Mouse (Mus musculus) embryonic facial prominence, embryonic 15.5 days (tissue): ENCODE data around the gene Ambra1. TPM values are rescaled to one million over a fixed set of nuclear protein-coding genes. Genes with fewer than 3 reads are reported as not detected.

ENCODE experiments used
- ATAC-seq: fragments of 200-750 bp; cut with Nextera tagmentation; 2 replicates; pipeline ENCODE4 v1.8.0; 2017; ENCODE audit warnings: low read depth, moderate TSS enrichment; ENCODE audit not compliant: insufficient number of reproducible peaks, low FRiP score, low TSS enrichment
- H3K27ac ChIP-seq: fragments of 300-500 bp; sonication (generic); replicated peaks from 2 replicates; pipeline ENCODE4 v1.5.1; 2015; ENCODE audit warnings: mild to moderate bottlenecking, inconsistent platforms
- H3K27me3 ChIP-seq: fragments of 300-500 bp; sonication (generic); 2 replicates; pipeline ENCODE4 v1.6.1; 2015; ENCODE audit warnings: inconsistent platforms
- H3K36me3 ChIP-seq: fragments of 300-500 bp; sonication (generic); 2 replicates; pipeline ENCODE4 v1.6.1; 2015; ENCODE audit warnings: mild to moderate bottlenecking, inconsistent platforms
- H3K4me1 ChIP-seq: fragments of 300-500 bp; sonication (generic); 2 replicates; pipeline ENCODE4 v1.6.1; 2015; ENCODE audit warnings: inconsistent platforms
- H3K4me2 ChIP-seq: fragments of 300-500 bp; sonication (generic); replicated peaks from 2 replicates; pipeline ENCODE4 v1.6.1; 2015; ENCODE audit warnings: mild to moderate bottlenecking, inconsistent platforms
- H3K4me3 ChIP-seq: fragments of 300-500 bp; sonication (generic); replicated peaks from 2 replicates; pipeline ENCODE4 v1.5.1; 2015; ENCODE audit warnings: mild to moderate bottlenecking, inconsistent platforms
- H3K9ac ChIP-seq: fragments of 300-500 bp; sonication (generic); 2 replicates; pipeline ENCODE4 v1.6.1; 2015; ENCODE audit warnings: inconsistent platforms
- H3K9me3 ChIP-seq: fragments of 300-500 bp; sonication (generic); replicated peaks from 2 replicates; pipeline ENCODE4 v1.6.1; 2016; ENCODE audit warnings: inconsistent platforms
- WGBS: fragments of 180-500 bp; shearing (Covaris S2); methylation state at CpG from one replicate; pipeline ENCODE4 v1.1.7; 2015; 5-methylcytosine and 5-hydroxymethylcytosine counted together
- polyA plus RNA-seq: library from polyadenylated mRNA; unstranded; fragments of >200 nt; fragmentation: Nextera tagmentation; extraction: Ambion mirVana; gene quantifications from 2 replicates; pipeline ENCODE4 v1.2.1, GENCODE M21; 2015

Ambra1 gene
- polyA plus RNA-seq, 1 experiment from 2014 or later = 18.1 TPM

- Histone ChIP-seq H3K4me1 (peaks cover 62% of the 10 kb centered on the region), H3K36me3 (peaks cover 5% of the 10 kb centered on the region), H3K27ac (no peak within 1 kb of the TSS), H3K9ac (no peak within 1 kb of the TSS), H3K9me3 (no peaks in the 10 kb centered on the region), H3K27me3 (no peaks in the 10 kb centered on the region), H3K4me3 (no peak within 1 kb of the TSS), H3K4me2 (no peak within 1 kb of the TSS)
- ATAC-seq = no peak
- 85% methylated on average over 18 of the region's 18 CpGs for WGBS
Observed at GRCm38 (mm10) chr2:91945483-91945882, 215.5 kb downstream of the Ambra1 start, which contains the start of gene Gm9821. TSS of gene Gm9821 (plus strand) at chr2:91945703.

GRCm38 (mm10) chr2:91946836-91947235 lies 216.9 kb downstream of the Ambra1 start:
- ATAC-seq = no peak
- Histone ChIP-seq H3K4me2 (no peak overlapping the region), H3K4me1 (peaks cover 67% of the 10 kb centered on the region), H3K36me3 (no peaks in the 10 kb centered on the region; the same call in 1 of the 2 replicates), H3K27ac (no peak overlapping the region), H3K9me3 (no peaks in the 10 kb centered on the region), H3K9ac (no peak overlapping the region), H3K4me3 (no peak overlapping the region), H3K27me3 (no peaks in the 10 kb centered on the region)
- 42% methylated on average over 6 of the region's 6 CpGs for WGBS

DNA sequence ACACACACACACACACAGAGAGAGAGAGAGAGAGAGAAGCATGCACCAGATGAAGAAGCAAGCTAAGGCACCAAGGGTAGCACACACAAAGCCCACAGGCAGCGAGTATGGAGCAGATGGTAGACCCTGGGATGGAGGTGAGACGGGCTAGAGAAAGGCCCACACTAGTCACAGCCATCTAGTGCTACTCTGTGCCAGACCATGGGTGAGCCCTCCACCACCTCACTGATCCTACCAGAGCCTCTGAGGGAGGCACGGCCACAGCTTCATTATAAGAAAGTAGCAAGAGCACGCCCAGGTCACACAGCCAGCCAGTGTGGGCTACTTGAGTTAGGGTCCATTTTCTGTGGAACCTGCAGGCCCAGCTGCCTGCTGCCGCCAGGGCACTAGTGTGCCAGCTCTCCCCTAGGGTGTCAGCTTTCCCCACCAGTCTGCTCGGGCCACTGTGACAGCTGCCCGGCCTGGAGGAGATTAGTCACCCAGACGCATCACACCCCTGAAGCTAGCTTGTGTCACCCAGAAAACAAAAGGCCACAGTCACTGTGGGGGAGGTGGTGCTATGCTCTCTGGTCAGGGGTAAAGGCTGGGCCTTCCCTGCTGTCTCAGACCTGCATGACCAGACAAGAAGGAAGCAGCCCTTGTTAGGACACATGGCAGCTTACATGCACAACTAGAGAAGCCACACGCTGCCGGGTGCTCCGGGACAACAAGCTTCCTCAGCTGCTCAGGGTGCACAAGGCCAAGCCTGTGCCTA lies 217.6 kb downstream of the Ambra1 start:
- WGBS = 48% methylated on average over 11 of the region's 11 CpGs
- H3K36me3 ChIP-seq = no peaks in the 10 kb centered on the region; the same call in 1 of the 2 replicates
- peak; percentile 27; the same call in 1 of the 2 replicates for ATAC-seq
- no peaks in the 10 kb centered on the region for H3K9me3 ChIP-seq
- no peak overlapping the region for H3K4me2 ChIP-seq
- peaks cover 67% of the 10 kb centered on the region for H3K4me1 ChIP-seq
- no peak overlapping the region for H3K4me3 ChIP-seq
- no peak overlapping the region for H3K9ac ChIP-seq
- H3K27me3 ChIP-seq = no peaks in the 10 kb centered on the region
- peak overlapping the region; percentile 68 for H3K27ac ChIP-seq

DNA sequence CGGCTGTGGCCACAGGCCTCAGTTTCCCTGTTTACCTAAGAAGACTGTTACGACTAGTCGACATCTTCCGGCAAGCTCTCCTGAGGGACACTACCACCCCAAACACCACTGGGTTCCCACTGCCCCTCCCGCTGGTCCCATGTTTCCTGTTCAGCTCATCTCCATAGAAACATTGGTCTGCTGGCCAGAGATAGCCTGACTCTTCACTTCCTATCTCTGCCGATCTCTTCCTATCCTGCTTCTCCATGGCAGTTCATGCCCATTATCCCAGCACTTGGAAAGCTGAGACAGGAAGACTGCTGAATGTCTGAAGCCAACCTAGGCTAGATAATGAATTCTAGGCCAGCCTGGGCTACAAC lies 218.2 kb downstream of the Ambra1 start:
- Histone ChIP-seq H3K27ac (peak overlapping the region; percentile 68), H3K9ac (no peak overlapping the region), H3K9me3 (no peaks in the 10 kb centered on the region), H3K4me3 (no peak overlapping the region), H3K27me3 (no peaks in the 10 kb centered on the region), H3K4me2 (no peak overlapping the region), H3K36me3 (no peaks in the 10 kb centered on the region; the same call in 1 of the 2 replicates), H3K4me1 (peaks cover 67% of the 10 kb centered on the region)
- ATAC-seq = no peak
- 62% methylated on average over 6 of the region's 6 CpGs for WGBS

- Histone ChIP-seq H3K27me3 (no peaks in the 10 kb centered on the region), H3K4me3 (no peak overlapping the region), H3K27ac (peak overlapping the region; percentile 68; the same call in 1 of the 2 replicates), H3K4me1 (peaks cover 72% of the 10 kb centered on the region), H3K36me3 (no peaks in the 10 kb centered on the region; the same call in 1 of the 2 replicates), H3K4me2 (no peak overlapping the region), H3K9ac (no peak overlapping the region), H3K9me3 (no peaks in the 10 kb centered on the region)
- 74% methylated on average over 3 of the region's 3 CpGs for WGBS
- ATAC-seq = no peak
Observed at GRCm38 (mm10) chr2:91948792-91949241, 218.9 kb downstream of the Ambra1 start.

GRCm38 (mm10) chr2:91949411-91950274 lies 219.7 kb downstream of the Ambra1 start:
- Histone ChIP-seq H3K36me3 (no peaks in the 10 kb centered on the region; the same call in 1 of the 2 replicates), H3K9me3 (no peaks in the 10 kb centered on the region), H3K9ac (peak overlapping the region; percentile 12; the same call in 1 of the 2 replicates), H3K4me1 (peaks cover 68% of the 10 kb centered on the region), H3K4me3 (peak overlapping the region; percentile 17; the same call in 1 of the 2 replicates), H3K27me3 (no peaks in the 10 kb centered on the region), H3K27ac (peak overlapping the region; percentile 71), H3K4me2 (peak overlapping the region; percentile 42)
- peak; percentile 11; the same call in 1 of the 2 replicates for ATAC-seq
- 58% methylated on average over 17 of the region's 17 CpGs for WGBS

- Histone ChIP-seq H3K27ac (peak overlapping the region; percentile 71), H3K4me2 (peak overlapping the region; percentile 42), H3K9ac (peak overlapping the region; percentile 12; the same call in 1 of the 2 replicates), H3K9me3 (no peaks in the 10 kb centered on the region), H3K4me1 (peaks cover 70% of the 10 kb centered on the region), H3K36me3 (no peaks in the 10 kb centered on the region; the same call in 1 of the 2 replicates), H3K4me3 (peak overlapping the region; percentile 17; the same call in 1 of the 2 replicates), H3K27me3 (no peaks in the 10 kb centered on the region)
- ATAC-seq = peak; percentile 70
- WGBS = 17% methylated on average over 15 of the region's 15 CpGs
Observed at GRCm38 (mm10) chr2:91950275-91951085, 220.5 kb downstream of the Ambra1 start.

DNA sequence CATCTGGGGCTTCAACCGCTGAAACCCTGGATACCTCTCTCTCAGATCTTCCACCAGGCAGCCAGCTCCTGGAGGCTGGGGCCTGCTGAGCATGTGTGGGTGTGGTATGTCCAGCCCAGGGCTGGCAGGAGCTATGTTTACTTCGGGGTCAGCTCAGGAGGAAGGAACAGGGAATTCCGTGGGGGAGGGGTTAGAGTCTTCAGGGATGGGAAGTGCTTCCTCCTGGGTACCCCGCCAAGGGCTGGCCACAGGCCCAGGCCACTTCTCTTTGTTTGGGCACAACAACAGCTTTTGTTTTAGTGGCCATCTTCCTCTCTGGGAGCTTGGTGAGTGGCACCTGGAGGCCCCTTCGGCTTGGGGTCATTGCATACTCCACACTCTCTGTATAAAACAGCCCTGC lies 223.9 kb downstream of the Ambra1 start:
- Histone ChIP-seq H3K9me3 (no peaks in the 10 kb centered on the region), H3K4me1 (peaks cover 63% of the 10 kb centered on the region), H3K36me3 (no peaks in the 10 kb centered on the region), H3K9ac (no peak overlapping the region), H3K4me3 (no peak overlapping the region), H3K4me2 (no peak overlapping the region), H3K27me3 (no peaks in the 10 kb centered on the region), H3K27ac (0 out of 2 replicates have a peak overlapping the region, but pooled peaks have one; percentile 39)
- ATAC-seq = no peak
- WGBS = 24% methylated on average over 5 of the region's 5 CpGs

DNA sequence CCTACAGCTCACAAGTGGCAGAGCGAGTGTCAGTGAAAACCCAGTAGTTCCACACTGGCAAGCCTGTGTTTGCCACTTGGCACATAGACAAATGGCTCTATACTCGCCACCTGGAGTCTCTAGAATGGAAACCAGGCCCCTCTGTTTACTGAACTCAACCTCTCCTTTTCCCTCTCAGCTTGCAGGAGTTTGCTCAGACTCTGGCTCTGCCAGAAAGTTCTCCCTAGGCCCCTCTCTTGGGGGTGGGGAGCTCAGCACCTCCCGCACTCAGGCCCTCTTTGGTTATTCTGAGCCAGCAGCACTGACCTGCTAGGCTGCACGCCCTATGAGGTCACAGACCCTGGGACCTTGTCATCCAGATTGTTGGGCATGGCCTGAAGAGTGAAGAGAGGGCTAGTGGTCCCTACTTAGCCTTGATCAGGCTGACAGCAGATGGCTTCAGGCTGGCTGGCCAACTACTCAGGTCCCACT lies 225.2 kb downstream of the Ambra1 start:
- Histone ChIP-seq H3K36me3 (0 out of 2 replicates have a peak, but pooled peaks cover 4% of the 10 kb centered on the region), H3K4me1 (peaks cover 63% of the 10 kb centered on the region), H3K9me3 (no peaks in the 10 kb centered on the region), H3K9ac (no peak overlapping the region), H3K27ac (no peak overlapping the region), H3K4me3 (no peak overlapping the region), H3K27me3 (no peaks in the 10 kb centered on the region), H3K4me2 (no peak overlapping the region)
- 85% methylated on average over 4 of the region's 4 CpGs for WGBS
- no peak for ATAC-seq

DNA sequence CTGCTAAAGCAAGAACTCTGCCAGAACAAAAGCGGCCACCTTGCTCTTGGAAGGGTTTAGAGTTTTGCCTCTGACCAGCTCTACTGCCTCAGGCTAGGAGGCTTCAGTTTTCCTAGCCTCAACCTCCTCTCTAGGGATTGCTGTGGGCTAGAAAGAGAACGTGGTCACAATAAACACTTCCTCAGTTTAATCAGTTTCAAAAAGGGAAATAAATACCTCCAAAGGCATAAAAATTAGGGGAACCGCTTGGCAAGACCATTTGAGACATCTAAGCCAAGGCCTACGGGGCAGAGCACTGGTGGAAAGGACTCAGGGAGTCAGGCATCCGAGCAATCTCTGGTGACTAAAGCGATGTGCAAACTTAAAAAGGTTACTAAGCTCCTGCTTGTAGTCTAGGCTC lies 225.9 kb downstream of the Ambra1 start:
- Histone ChIP-seq H3K9me3 (no peaks in the 10 kb centered on the region), H3K27me3 (no peaks in the 10 kb centered on the region), H3K9ac (no peak overlapping the region), H3K27ac (no peak overlapping the region), H3K36me3 (0 out of 2 replicates have a peak, but pooled peaks cover 4% of the 10 kb centered on the region), H3K4me3 (no peak overlapping the region), H3K4me1 (peaks cover 57% of the 10 kb centered on the region), H3K4me2 (no peak overlapping the region)
- ATAC-seq = no peak
- WGBS = 66% methylated on average over 6 of the region's 6 CpGs
